Mouse (Mus musculus) midbrain, postnatal 0 days (tissue): Measurements from ENCODE around the gene Gm49322. TPM values are rescaled to one million over a fixed set of nuclear protein-coding genes. Genes with fewer than 3 reads are reported as not detected.
A peak's percentile ranks its signal among the peaks of the same experiment; 100 is the strongest.

Source experiments
- ATAC-seq: fragments of 200-750 bp; cut with Nextera tagmentation; 2 replicates; pipeline ENCODE4 v1.8.0; 2017; ENCODE audit warnings: moderate number of reproducible peaks, mild to moderate bottlenecking, moderate TSS enrichment, moderate library complexity; ENCODE audit not compliant: low FRiP score
- DNase-seq: peaks from one replicate; pipeline ENCODE4 v3.0.0-alpha.2; 2015; ENCODE audit warnings: low spot score
- H3K27ac ChIP-seq: fragments of 300-500 bp; sonication (generic); 2 replicates; pipeline ENCODE4 v1.5.1; 2014; ENCODE audit warnings: low read depth, mild to moderate bottlenecking, low read length, mixed read lengths
- H3K27me3 ChIP-seq: fragments of 300-500 bp; sonication (generic); 2 replicates; pipeline ENCODE4 v1.6.1; 2014; ENCODE audit warnings: low read length, control low read depth, mixed read lengths; ENCODE audit not compliant: insufficient read depth
- H3K36me3 ChIP-seq: fragments of 300-500 bp; sonication (generic); 2 replicates; pipeline ENCODE4 v1.6.1; 2014; ENCODE audit warnings: low read length, control low read depth, mixed read lengths; ENCODE audit not compliant: insufficient read depth
- H3K4me1 ChIP-seq: fragments of 300-500 bp; sonication (generic); 2 replicates; pipeline ENCODE4 v1.6.1; 2014; ENCODE audit warnings: mild to moderate bottlenecking, control low read depth, antibody characterized with exemption, low read length, mixed read lengths; ENCODE audit not compliant: insufficient read depth
- H3K4me2 ChIP-seq: fragments of 300-500 bp; sonication (generic); 2 replicates; pipeline ENCODE4 v1.6.1; 2014; ENCODE audit warnings: low read depth, mild to moderate bottlenecking, low read length, mixed read lengths; ENCODE audit not compliant: poor library complexity, severe bottlenecking
- H3K4me3 ChIP-seq: fragments of 300-500 bp; sonication (generic); 2 replicates; pipeline ENCODE4 v1.5.1; 2014; ENCODE audit warnings: low read depth, mild to moderate bottlenecking, low read length, moderate library complexity
- H3K9ac ChIP-seq: fragments of 300-500 bp; sonication (generic); replicated peaks from 2 replicates; pipeline ENCODE4 v1.6.1; 2014; ENCODE audit warnings: mild to moderate bottlenecking, low read length, moderate library complexity, mixed read lengths; ENCODE audit not compliant: poor library complexity, severe bottlenecking
- H3K9me3 ChIP-seq: fragments of 300-500 bp; sonication (generic); 2 replicates; pipeline ENCODE4 v1.6.1; 2016; ENCODE audit warnings: low read length, control low read depth
- CTCF ChIP-seq: IDR thresholded peaks from 2 replicates; pipeline ENCODE4 v1.5.1; 2016; ENCODE audit warnings: antibody characterized with exemption, mild to moderate bottlenecking
- WGBS: fragments of 180-500 bp; shearing (Covaris S2); extraction: QIAGEN DNeasy Blood & Tissue Kit; methylation state at CpG from one replicate; pipeline ENCODE4 v1.1.7; 2014; 5-methylcytosine and 5-hydroxymethylcytosine counted together
- polyA plus RNA-seq: library from polyadenylated mRNA; unstranded; fragments of >200 nt; fragmentation: Nextera tagmentation; extraction: Ambion mirVana; gene quantifications from 2 replicates; pipeline ENCODE4 v1.2.1, GENCODE M21; 2015
- total RNA-seq: library from RNA; depleted of rRNA; stranded (reverse); fragments of >200 nt; gene quantifications from 2 replicates; pipeline ENCODE4 v1.2.3, GENCODE M21; 2014

The Gm49322 gene
- total and polyA plus RNA-seq, 2 experiments from 2014 or later = 1.8 to 2.0 TPM

- H3K4me2 ChIP-seq = peak within 1 kb of the TSS; percentile 86
- peak within 1 kb of the TSS; percentile 57 for H3K4me3 ChIP-seq
- peak; percentile 98 for DNase-seq
- H3K4me1 ChIP-seq = peaks cover 12% of the 10 kb centered on the region
- H3K9ac ChIP-seq = peak within 1 kb of the TSS; percentile 84
- H3K27me3 ChIP-seq = no peaks in the 10 kb centered on the region
- peak; percentile 96 for ATAC-seq
- no peak for TF ChIP-seq CTCF
- H3K36me3 ChIP-seq = peaks cover 10% of the 10 kb centered on the region
- peak within 1 kb of the TSS; percentile 65 for H3K27ac ChIP-seq
- no peaks in the 10 kb centered on the region for H3K9me3 ChIP-seq
- WGBS = under 1% methylated on average over 56 of the region's 73 CpGs
These were observed 15.7 kb upstream of the Gm49322 start, which contains the start of gene Abhd17a for GRCm38 (mm10) chr10:80589879-80590854. Gene Abhd17a (minus strand): TSS chr10:80590341.

DNA sequence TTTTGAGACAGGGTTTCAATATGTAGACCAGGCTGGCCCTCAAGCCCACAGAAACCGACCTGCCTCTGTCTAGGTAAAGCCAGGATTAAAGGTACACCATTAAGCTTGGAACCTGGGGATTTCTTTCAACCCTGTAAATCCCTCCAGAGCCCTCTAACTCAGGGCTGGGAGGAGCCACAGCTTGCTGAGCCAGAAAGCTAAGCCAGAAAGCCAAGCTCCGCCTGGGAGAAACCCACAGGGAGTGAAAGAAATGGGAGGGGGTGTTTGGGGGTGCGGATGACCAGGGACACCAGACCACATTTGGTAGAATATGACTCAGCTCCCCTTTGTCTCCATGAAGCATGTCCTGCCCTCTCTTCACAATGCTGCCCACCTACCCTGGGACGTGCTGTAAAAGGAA lies 9.5 kb upstream of the Gm49322 start:
- Histone ChIP-seq H3K9me3 (no peaks in the 10 kb centered on the region), H3K4me1 (no peaks in the 10 kb centered on the region), H3K27me3 (no peaks in the 10 kb centered on the region), H3K27ac (no peak overlapping the region), H3K36me3 (no peaks in the 10 kb centered on the region), H3K4me2 (no peak overlapping the region), H3K9ac (no peak overlapping the region), H3K4me3 (no peak overlapping the region)
- 35% methylated on average over 4 of the region's 4 CpGs for WGBS
- ATAC-seq (no peak), DNase-seq (no peak)
- TF ChIP-seq CTCF = no peak

GRCm38 (mm10) chr10:80602698-80603325 lies 3.0 kb upstream of the Gm49322 start, which contains the start of the genes Scamp4 and Adat3:
Gene Scamp4 (plus strand): TSS chr10:80602872.
Gene Adat3 (plus strand): TSS chr10:80602880.
- Histone ChIP-seq H3K27me3 (no peaks in the 10 kb centered on the region), H3K4me2 (peak within 1 kb of the TSS; percentile 92), H3K36me3 (peaks cover 18% of the 10 kb centered on the region), H3K27ac (peak within 1 kb of the TSS; percentile 88), H3K9me3 (no peaks in the 10 kb centered on the region), H3K4me3 (peak within 1 kb of the TSS; percentile 71), H3K9ac (peak within 1 kb of the TSS; percentile 64), H3K4me1 (peaks cover 10% of the 10 kb centered on the region; the same call in 1 of the 2 replicates)
- ATAC-seq (peak; percentile 95), DNase-seq (peak; percentile 97)
- under 1% methylated on average over 54 of the region's 54 CpGs for WGBS
- TF ChIP-seq CTCF = no peak

DNA sequence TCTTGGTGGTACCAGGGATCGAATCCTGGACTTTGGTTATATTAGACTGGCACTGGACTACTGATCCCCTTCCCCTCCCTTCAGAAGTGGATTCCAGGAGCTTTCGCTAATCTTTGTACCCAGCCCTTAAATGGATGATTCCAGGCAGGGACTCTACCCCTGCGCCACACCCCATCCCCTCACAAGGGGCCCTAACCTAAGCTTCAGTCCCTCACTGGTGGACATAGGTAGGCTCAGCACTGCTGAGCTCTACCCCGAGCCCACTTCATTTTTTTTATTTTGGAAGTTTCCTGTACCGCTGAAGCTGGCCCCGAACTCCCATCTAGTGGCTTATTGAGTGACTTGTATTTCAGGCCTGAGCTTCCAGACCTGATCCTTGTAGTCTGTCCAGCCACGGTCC lies 2.5 kb upstream of the Gm49322 start:
- H3K9me3 ChIP-seq = no peaks in the 10 kb centered on the region
- peaks cover 23% of the 10 kb centered on the region for H3K36me3 ChIP-seq
- peak overlapping the region; percentile 88 for H3K27ac ChIP-seq
- peak; percentile 3; the same call in 1 of the 2 replicates for ATAC-seq
- no peak for TF ChIP-seq CTCF
- H3K4me1 ChIP-seq = peaks cover 10% of the 10 kb centered on the region; the same call in 1 of the 2 replicates
- no peak for DNase-seq
- H3K9ac ChIP-seq = peak overlapping the region; percentile 64
- H3K4me3 ChIP-seq = peak overlapping the region; percentile 71
- 34% methylated on average over 7 of the region's 7 CpGs for WGBS
- H3K27me3 ChIP-seq = no peaks in the 10 kb centered on the region
- H3K4me2 ChIP-seq = peak overlapping the region; percentile 92

GRCm38 (mm10) chr10:80604001-80604509 lies 1.8 kb upstream of the Gm49322 start:
- peaks cover 30% of the 10 kb centered on the region for H3K36me3 ChIP-seq
- peaks cover 10% of the 10 kb centered on the region; the same call in 1 of the 2 replicates for H3K4me1 ChIP-seq
- DNase-seq (no peak), ATAC-seq (no peak)
- peak overlapping the region; percentile 71; the same call in 1 of the 2 replicates for H3K4me3 ChIP-seq
- peak overlapping the region; percentile 88; the same call in 1 of the 2 replicates for H3K27ac ChIP-seq
- H3K27me3 ChIP-seq = no peaks in the 10 kb centered on the region
- peak overlapping the region; percentile 92 for H3K4me2 ChIP-seq
- no peaks in the 10 kb centered on the region for H3K9me3 ChIP-seq
- WGBS = 91% methylated on average over 7 of the region's 7 CpGs
- H3K9ac ChIP-seq = no peak overlapping the region
- TF ChIP-seq CTCF = no peak
